Mouse (Mus musculus) forebrain, embryonic 14.5 days (tissue): ENCODE data around the gene Morn1. TPM values are rescaled to one million over a fixed set of nuclear protein-coding genes. Genes with fewer than 3 reads are reported as not detected.

Source experiments
- ATAC-seq: fragments of 200-750 bp; cut with Nextera tagmentation; 2 replicates; pipeline ENCODE4 v1.8.0; 2017; ENCODE audit warnings: mild to moderate bottlenecking, moderate library complexity
- DNase-seq: peaks from one replicate; pipeline ENCODE4 v3.0.0-alpha.2; 2015; ENCODE audit warnings: low spot score
- H3K27ac ChIP-seq: fragments of 300-500 bp; sonication (generic); 2 replicates; pipeline ENCODE4 v1.5.1; 2014; ENCODE audit warnings: low read depth, mild to moderate bottlenecking, control low read depth, low read length, moderate library complexity
- H3K27me3 ChIP-seq: fragments of 300-500 bp; sonication (generic); replicated peaks from 2 replicates; pipeline ENCODE4 v1.6.1; 2014; ENCODE audit warnings: low read length, control low read depth, mixed read lengths; ENCODE audit not compliant: control insufficient read depth, insufficient read depth
- H3K36me3 ChIP-seq: fragments of 300-500 bp; sonication (generic); 2 replicates; pipeline ENCODE4 v1.6.1; 2014; ENCODE audit warnings: low read length, control low read depth; ENCODE audit not compliant: control insufficient read depth, insufficient read depth
- H3K4me1 ChIP-seq: fragments of 300-500 bp; sonication (generic); 2 replicates; pipeline ENCODE4 v1.6.1; 2014; ENCODE audit warnings: antibody characterized with exemption, low read length, control low read depth; ENCODE audit not compliant: control insufficient read depth, insufficient read depth
- H3K4me2 ChIP-seq: fragments of 300-500 bp; sonication (generic); 2 replicates; pipeline ENCODE4 v1.6.1; 2014; ENCODE audit warnings: mild to moderate bottlenecking, control low read depth, low read length
- H3K4me3 ChIP-seq: fragments of 300-500 bp; sonication (generic); 2 replicates; pipeline ENCODE4 v1.5.1; 2014; ENCODE audit warnings: low read depth, low read length, control low read depth
- H3K9ac ChIP-seq: fragments of 300-500 bp; sonication (generic); 2 replicates; pipeline ENCODE4 v1.6.1; 2014; ENCODE audit warnings: mild to moderate bottlenecking, low read length, control low read depth, moderate library complexity
- H3K9me3 ChIP-seq: fragments of 300-500 bp; sonication (generic); replicated peaks from 2 replicates; pipeline ENCODE4 v1.6.1; 2016; ENCODE audit warnings: low read length, control low read depth, mixed read lengths; ENCODE audit not compliant: control insufficient read depth
- WGBS: fragments of 180-500 bp; shearing (Covaris S2); extraction: QIAGEN DNeasy Blood & Tissue Kit; methylation state at CpG from one replicate; pipeline ENCODE4 v1.1.7; 2014; 5-methylcytosine and 5-hydroxymethylcytosine counted together
- polyA plus RNA-seq: library from polyadenylated mRNA; unstranded; fragments of >200 nt; fragmentation: Nextera tagmentation; extraction: Ambion mirVana; gene quantifications from 2 replicates; pipeline ENCODE4 v1.2.1, GENCODE M21; 2014

The Morn1 gene
- polyA plus RNA-seq, 1 experiment from 2014 or later = 7.1 TPM

DNA sequence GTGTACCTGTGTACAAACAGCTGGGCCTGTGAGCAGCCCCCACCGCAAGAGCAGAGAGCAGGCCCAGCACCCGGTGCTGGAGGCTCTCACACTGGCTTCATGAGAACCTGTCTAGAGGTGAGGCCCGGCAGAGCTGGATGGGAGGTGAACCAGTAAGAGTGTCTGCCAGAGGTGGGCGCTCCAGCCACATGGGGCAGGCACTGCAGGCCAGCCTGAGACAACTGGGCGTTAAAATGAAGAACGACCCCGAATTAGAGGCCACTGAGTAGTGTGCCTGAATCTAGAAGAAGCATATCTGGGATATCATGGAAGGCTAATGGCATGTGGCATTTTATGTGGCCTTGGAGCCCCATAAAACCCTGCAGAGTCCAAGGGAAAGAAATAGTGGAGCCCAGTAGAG lies 33.7 kb downstream of the Morn1 start:
- no peaks in the 10 kb centered on the region for H3K9me3 ChIP-seq
- H3K27me3 ChIP-seq = no peaks in the 10 kb centered on the region
- no peak overlapping the region for H3K27ac ChIP-seq
- 81% methylated on average over 7 of the region's 7 CpGs for WGBS
- H3K36me3 ChIP-seq = no peaks in the 10 kb centered on the region
- DNase-seq (no peak), ATAC-seq (no peak)
- H3K4me1 ChIP-seq = peaks cover 11% of the 10 kb centered on the region
- H3K9ac ChIP-seq = no peak overlapping the region
- H3K4me3 ChIP-seq = no peak overlapping the region
- H3K4me2 ChIP-seq = no peak overlapping the region

DNA sequence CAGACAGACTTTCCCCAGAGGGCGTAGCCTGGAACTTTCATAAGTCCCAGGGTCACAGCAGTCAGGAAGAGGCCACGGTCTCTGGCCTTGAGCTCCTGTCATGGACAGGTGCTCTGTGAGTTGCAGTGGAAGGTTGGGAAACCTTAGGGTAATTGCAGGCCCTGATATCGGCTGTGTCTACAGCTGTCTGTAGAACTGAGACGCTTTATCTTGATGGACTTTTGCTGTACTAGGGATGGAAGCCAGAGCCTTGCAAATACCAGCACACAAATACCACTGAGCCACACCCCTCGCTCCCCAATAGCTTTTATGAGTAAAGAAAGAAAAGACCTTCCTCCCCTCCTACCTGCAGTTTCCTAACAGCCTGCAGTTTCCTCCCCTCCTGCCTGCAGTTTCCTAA lies 34.2 kb downstream of the Morn1 start:
- no peaks in the 10 kb centered on the region for H3K9me3 ChIP-seq
- peaks cover 11% of the 10 kb centered on the region for H3K4me1 ChIP-seq
- H3K9ac ChIP-seq = no peak overlapping the region
- DNase-seq = no peak
- H3K4me2 ChIP-seq = no peak overlapping the region
- no peaks in the 10 kb centered on the region for H3K36me3 ChIP-seq
- no peak for ATAC-seq
- H3K27ac ChIP-seq = no peak overlapping the region
- 82% methylated on average over 5 of the region's 5 CpGs for WGBS
- no peak overlapping the region for H3K4me3 ChIP-seq
- H3K27me3 ChIP-seq = no peaks in the 10 kb centered on the region

DNA sequence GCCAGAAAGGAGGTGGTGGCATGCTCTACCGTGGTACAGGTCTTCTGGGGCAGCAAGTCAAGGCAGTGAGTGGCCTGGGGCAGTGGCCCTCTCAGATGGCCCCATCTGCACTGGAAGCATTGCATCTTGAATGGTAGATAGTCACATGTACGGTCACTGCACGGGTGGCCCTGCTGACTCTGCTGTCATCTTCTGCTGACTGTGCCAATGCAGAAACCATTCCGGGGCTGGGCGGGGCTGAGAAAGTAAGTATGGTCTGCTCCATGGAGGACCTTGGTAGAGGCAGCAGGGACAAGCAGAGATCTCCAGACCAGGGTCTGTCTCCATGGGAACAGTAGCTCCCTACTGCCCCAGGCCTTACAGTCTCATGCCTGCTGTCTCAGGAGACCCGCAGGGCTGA lies 34.8 kb downstream of the Morn1 start:
- H3K4me3 ChIP-seq = no peak overlapping the region
- ATAC-seq = no peak
- WGBS = 91% methylated on average over 6 of the region's 6 CpGs
- no peak for DNase-seq
- H3K27ac ChIP-seq = no peak overlapping the region
- H3K36me3 ChIP-seq = no peaks in the 10 kb centered on the region
- no peak overlapping the region for H3K9ac ChIP-seq
- H3K9me3 ChIP-seq = no peaks in the 10 kb centered on the region
- H3K4me2 ChIP-seq = no peak overlapping the region
- H3K27me3 ChIP-seq = no peaks in the 10 kb centered on the region
- peaks cover 11% of the 10 kb centered on the region for H3K4me1 ChIP-seq

DNA sequence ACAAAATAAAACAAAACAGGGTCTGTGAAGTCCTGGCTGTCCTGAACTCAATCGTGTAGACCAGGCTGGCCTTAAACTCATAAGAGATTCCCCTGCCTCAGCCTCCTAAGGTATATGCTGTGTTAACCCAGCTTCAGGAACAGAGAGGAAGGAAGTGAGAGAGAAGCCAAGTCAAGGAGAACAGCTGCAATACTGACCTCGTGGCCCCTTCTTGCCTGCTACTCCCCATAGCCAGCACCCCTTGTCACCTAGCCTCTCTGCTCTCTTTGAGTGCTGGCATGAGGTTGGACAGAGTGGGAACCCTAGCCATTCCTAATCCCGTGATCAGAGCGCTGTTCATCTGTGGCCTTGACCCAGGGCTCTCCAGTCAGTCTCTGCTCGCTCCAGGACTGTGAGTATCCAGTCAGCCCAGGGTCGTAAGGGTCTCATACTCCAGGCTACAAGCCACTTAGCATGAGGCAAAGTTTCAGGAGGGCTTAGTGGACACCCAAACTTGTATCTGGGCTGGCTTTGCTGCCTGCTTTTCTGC lies 35.6 kb downstream of the Morn1 start:
- H3K4me1 ChIP-seq = peaks cover 11% of the 10 kb centered on the region
- DNase-seq (no peak), ATAC-seq (peak; percentile 11)
- H3K27me3 ChIP-seq = no peaks in the 10 kb centered on the region
- H3K4me3 ChIP-seq = no peak overlapping the region
- H3K36me3 ChIP-seq = no peaks in the 10 kb centered on the region
- no peaks in the 10 kb centered on the region for H3K9me3 ChIP-seq
- 0 out of 2 replicates have a peak overlapping the region, but pooled peaks have one; percentile 29 for H3K4me2 ChIP-seq
- peak overlapping the region; percentile 35; the same call in 1 of the 2 replicates for H3K9ac ChIP-seq
- H3K27ac ChIP-seq = peak overlapping the region; percentile 86
- WGBS = 85% methylated on average over 6 of the region's 6 CpGs

DNA sequence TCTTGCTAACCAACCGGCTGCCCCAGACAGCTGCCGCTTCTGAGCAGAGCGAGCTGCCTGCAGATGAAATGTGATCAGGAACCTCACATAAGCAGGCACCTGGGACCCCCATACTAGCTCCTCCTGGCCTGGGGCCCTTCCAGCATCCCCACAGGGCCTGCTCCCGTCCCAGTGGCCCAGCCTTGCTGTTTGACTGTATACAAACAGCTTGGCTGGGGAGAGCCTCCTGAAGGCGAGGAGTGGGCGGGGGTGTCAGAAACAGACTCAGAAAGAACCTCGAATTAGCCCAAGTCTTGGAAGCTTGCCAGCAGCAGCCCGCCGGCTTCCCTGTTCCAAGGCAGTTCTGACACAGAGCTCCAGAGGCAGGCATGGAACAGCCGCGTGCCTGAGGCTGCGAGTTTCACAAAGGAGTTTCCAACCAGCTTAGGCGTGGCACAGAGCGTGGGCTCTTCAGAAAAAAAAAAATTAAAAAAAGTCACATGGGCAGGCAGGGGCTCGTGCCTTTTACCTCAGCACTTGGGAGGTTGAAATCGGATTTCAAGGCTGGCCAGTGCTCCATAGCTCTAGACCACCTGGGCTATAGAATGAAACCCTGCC lies 36.2 kb downstream of the Morn1 start:
- no peaks in the 10 kb centered on the region for H3K36me3 ChIP-seq
- peaks cover 11% of the 10 kb centered on the region for H3K4me1 ChIP-seq
- H3K9me3 ChIP-seq = no peaks in the 10 kb centered on the region
- WGBS = 7% methylated on average over 16 of the region's 16 CpGs
- H3K27me3 ChIP-seq = no peaks in the 10 kb centered on the region
- H3K9ac ChIP-seq = peak overlapping the region; percentile 35; the same call in 1 of the 2 replicates
- peak overlapping the region; percentile 86 for H3K27ac ChIP-seq
- DNase-seq (peak; percentile 98), ATAC-seq (peak; percentile 92)
- peak overlapping the region; percentile 29; the same call in 1 of the 2 replicates for H3K4me2 ChIP-seq
- no peak overlapping the region for H3K4me3 ChIP-seq

DNA sequence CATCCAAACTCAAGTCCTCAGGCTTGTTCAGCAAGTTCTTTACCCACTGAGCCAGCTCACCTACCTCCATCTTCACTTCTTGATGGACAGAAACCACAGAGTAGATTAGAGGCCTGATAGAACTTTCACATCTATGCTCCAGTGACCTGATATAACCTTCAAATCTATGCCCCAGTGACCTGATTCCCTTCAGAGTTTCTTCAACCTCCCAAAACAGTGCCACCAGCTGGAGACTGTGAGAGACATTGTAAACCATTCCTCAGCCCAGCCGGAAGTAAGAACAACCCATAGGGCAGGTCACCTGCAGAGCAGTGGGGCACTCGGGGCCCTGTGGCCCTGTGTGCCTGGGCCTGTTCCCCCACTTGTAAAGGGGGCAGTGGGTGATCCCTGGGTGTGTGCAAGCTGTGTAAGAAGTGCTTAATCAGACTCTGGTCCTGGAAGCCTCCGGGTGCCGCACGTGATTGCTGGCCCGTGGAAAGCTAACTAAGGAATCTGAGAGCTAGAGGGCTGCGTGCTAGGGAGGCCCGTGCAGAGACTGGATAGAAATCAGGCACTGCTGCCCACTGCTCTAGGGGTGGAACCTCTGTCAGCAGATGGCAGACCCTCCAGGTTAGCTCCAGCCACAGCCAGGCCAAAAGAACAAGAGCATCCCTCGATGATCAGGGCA lies 37.6 kb downstream of the Morn1 start:
- Histone ChIP-seq H3K27ac (no peak overlapping the region), H3K36me3 (no peaks in the 10 kb centered on the region), H3K4me3 (no peak overlapping the region), H3K4me2 (no peak overlapping the region), H3K9me3 (no peaks in the 10 kb centered on the region), H3K27me3 (no peaks in the 10 kb centered on the region), H3K9ac (no peak overlapping the region), H3K4me1 (peaks cover 11% of the 10 kb centered on the region)
- no peak for DNase-seq
- WGBS = 79% methylated on average over 9 of the region's 9 CpGs
- no peak for ATAC-seq

DNA sequence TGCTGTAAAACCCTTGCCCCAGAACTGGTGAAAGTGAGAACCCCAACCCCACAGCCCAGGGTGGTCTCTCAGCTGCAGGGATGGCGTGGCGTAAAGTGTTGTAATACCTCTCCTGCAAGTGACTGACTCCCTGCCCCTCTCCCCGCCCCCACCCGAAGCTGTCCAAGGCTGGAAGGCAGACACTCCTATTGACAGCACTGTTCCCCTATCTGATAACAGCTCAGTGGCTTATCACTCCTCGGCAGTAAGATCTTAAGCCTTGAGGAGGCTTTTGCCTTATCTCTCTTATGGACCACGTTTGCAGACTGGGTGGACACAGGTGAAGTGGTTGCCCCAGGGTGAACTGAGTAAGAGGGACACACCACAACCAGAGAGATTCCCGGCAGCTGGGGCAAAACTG lies 38.9 kb downstream of the Morn1 start:
- no peak for ATAC-seq
- no peaks in the 10 kb centered on the region for H3K27me3 ChIP-seq
- no peaks in the 10 kb centered on the region for H3K36me3 ChIP-seq
- no peak overlapping the region for H3K4me2 ChIP-seq
- H3K27ac ChIP-seq = no peak overlapping the region
- 70% methylated on average over 7 of the region's 7 CpGs for WGBS
- H3K9me3 ChIP-seq = no peaks in the 10 kb centered on the region
- peaks cover 24% of the 10 kb centered on the region for H3K4me1 ChIP-seq
- no peak overlapping the region for H3K4me3 ChIP-seq
- H3K9ac ChIP-seq = no peak overlapping the region
- no peak for DNase-seq

DNA sequence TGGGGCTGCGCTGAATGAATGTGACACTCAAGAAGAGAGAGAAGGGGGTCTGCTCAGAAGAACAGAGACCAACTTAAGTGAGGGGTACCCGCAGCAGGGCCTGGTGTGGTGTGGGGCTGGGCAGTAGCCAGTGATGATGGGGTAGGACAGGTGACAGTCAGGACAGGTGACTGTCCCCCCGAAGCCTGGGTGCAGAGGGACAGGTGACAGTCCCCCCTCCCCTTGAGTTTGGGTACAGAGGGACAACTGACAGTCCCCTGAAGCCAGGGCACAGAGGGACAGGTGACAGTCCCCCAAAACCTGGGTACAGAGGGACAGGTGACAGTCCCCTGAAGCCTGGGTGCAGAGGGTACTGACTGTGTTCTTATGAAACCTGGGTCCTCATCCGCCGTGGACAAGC lies 39.8 kb downstream of the Morn1 start:
- ATAC-seq = no peak
- no peak for DNase-seq
- WGBS = 93% methylated on average over 5 of the region's 5 CpGs
- no peak overlapping the region for H3K27ac ChIP-seq
- no peaks in the 10 kb centered on the region for H3K9me3 ChIP-seq
- H3K4me2 ChIP-seq = no peak overlapping the region
- no peak overlapping the region for H3K9ac ChIP-seq
- H3K36me3 ChIP-seq = no peaks in the 10 kb centered on the region
- no peaks in the 10 kb centered on the region for H3K27me3 ChIP-seq
- peaks cover 26% of the 10 kb centered on the region for H3K4me1 ChIP-seq
- no peak overlapping the region for H3K4me3 ChIP-seq
